Mouse (Mus musculus): ENCODE measurements at regions not wholly inside any gene's neighbourhood (a gene's known extent, or its start where the extent isn't known, plus 50 kb on each side); places are given as distances from the start of the nearest gene placed in this dataset.

DNA sequence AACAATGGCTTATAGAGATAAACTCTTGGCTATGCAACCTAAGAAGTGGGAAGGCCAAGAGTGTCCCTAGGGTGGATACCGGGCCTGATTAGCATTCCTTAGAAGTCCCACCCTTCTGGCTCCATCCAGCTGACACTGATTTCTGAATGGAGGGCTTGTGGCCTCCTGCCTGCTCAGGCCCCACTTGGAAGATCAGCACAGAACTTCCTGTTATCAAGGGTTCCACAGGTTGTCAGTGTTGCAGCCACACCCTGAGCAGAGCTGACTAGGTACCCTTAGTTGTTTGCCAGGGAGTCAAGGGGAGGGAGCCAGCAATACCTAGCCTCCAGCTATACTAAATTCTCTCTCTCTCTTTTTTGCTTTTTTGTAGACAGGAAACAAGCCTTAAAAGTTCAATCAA lies 164.1 kb upstream of the Olig3 start:
- no peak for TF ChIP-seq EP300 (IDR thresholded peaks at IDR 0.05; ENCODE audit: low read depth)
- no peak for TF ChIP-seq CTCF (IDR thresholded peaks at IDR 0.05; ENCODE audit: low read depth)
